ENCODE assay signal across 8 mouse cellular contexts in the genomic region with DNA sequence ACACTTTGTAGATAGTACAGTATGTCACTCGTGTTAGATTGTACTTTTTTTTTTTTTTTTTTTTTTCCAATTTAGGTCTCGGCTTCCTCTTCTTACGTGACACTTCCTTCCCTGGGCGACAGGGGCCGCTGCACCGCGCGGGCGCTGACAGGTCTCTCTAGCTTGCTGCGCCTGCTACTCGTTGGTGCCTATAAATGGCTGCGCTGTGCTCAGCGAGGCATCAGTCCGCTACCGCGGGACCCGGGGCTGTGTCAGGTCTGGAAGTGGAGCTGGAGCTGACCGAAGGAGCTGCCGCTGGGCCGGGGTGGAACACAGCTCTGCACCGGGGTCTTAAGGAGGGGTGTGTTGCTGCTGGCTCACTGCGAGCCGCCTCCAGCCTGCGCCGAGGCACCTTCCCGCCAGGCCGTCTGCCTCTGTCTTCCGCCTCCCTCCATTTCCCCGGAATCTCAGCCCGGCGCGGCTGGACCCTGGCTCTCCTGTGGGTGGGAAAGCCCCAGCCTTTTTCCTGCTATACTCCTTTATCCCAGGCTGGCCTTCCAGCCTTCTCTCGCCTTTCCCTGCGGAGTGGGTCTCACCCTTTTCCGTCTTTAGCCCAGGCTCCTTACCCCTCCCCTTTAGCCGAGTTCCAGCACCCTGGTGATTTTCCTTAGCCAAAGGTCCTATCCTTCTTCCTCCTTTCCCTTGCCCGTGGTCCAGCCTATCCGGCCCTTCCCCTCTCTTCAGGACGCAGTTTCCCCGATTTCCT. TPM values are rescaled to one million over a fixed set of nuclear protein-coding genes. Genes with fewer than 3 reads are reported as not detected.
DNase-seq lines count a peak whose midpoint lies in the region; ATAC-seq and TF ChIP-seq lines count a peak whose summit lies in the region.

A gene (plus strand): TSS at position 154 of the 745 bp plus-strand sequence.

- peak within 1 kb of the TSS; percentile 80 for H3K4me2 ChIP-seq in heart, embryonic 15.5 days
- peak within 1 kb of the TSS; percentile 99 for H3K4me2 ChIP-seq in liver, embryonic 14.5 days (ENCODE audit: low read depth)
- peak within 1 kb of the TSS; percentile 85 for H3K4me2 ChIP-seq in neural tube, embryonic 11.5 days (ENCODE audit: low read depth)
- peak within 1 kb of the TSS; percentile 68 for H3K4me2 ChIP-seq in stomach, postnatal 0 days (replicated peaks; ENCODE audit: low read depth)

- peak within 1 kb of the TSS; percentile 94 for H3K27ac ChIP-seq in forebrain, embryonic 10.5 days
- peak within 1 kb of the TSS; percentile 87 for H3K27ac ChIP-seq in heart, embryonic 15.5 days
- peak within 1 kb of the TSS; percentile 54 for H3K27ac ChIP-seq in liver, embryonic 14.5 days
- peak within 1 kb of the TSS; percentile 75 for H3K27ac ChIP-seq in neural tube, embryonic 11.5 days (ENCODE audit: low read depth, low read length)
- H3K27ac ChIP-seq in stomach, postnatal 0 days (replicated peaks) = peak within 1 kb of the TSS; percentile 91

- peaks cover 44% of the 10 kb centered on the region for H3K4me1 ChIP-seq in forebrain, embryonic 10.5 days
- H3K4me1 ChIP-seq in heart, embryonic 15.5 days (replicated peaks) = peaks cover 44% of the 10 kb centered on the region
- H3K4me1 ChIP-seq in liver, embryonic 14.5 days (replicated peaks; ENCODE audit: control insufficient read depth in 2 of 2, insufficient read depth in 2 of 2, low read length in 1 of 2) = peaks cover 33 to 39% of the 10 kb centered on the region in 2 experiments
- H3K4me1 ChIP-seq in neural tube, embryonic 11.5 days (ENCODE audit: control insufficient read depth, insufficient read depth, low read length) = peaks cover 33% of the 10 kb centered on the region
- peaks cover 13% of the 10 kb centered on the region; the same call in 1 of the 2 replicates for H3K4me1 ChIP-seq in stomach, postnatal 0 days (replicated peaks; ENCODE audit: control insufficient read depth, insufficient read depth)

- under 1% methylated on average over 40 of the region's 40 CpGs for WGBS in forebrain, embryonic 10.5 days
- under 1% methylated on average over 40 of the region's 40 CpGs for WGBS in heart, embryonic 15.5 days
- under 1% methylated on average over 40 of the region's 40 CpGs for WGBS in liver, embryonic 14.5 days (ENCODE audit: insufficient replicate concordance)
- WGBS in neural tube, embryonic 11.5 days = under 1% methylated on average over 40 of the region's 40 CpGs
- WGBS in stomach, postnatal 0 days = under 1% methylated on average over 40 of the region's 40 CpGs

- H3K27me3 ChIP-seq in forebrain, embryonic 10.5 days (ENCODE audit: poor library complexity, severe bottlenecking) = no peaks in the 10 kb centered on the region
- no peaks in the 10 kb centered on the region for H3K27me3 ChIP-seq in heart, embryonic 15.5 days
- H3K27me3 ChIP-seq in liver, embryonic 14.5 days (ENCODE audit: control insufficient read depth, insufficient read depth, low read length) = no peaks in the 10 kb centered on the region
- no peaks in the 10 kb centered on the region for H3K27me3 ChIP-seq in neural tube, embryonic 11.5 days (ENCODE audit: control insufficient read depth, insufficient read depth, low read length)
- no peaks in the 10 kb centered on the region for H3K27me3 ChIP-seq in stomach, postnatal 0 days (ENCODE audit: control insufficient read depth, insufficient read depth, low read length)

- TF ChIP-seq EP300 in liver, embryonic 14.5 days (IDR thresholded peaks at IDR 0.05; ENCODE audit: low read depth) = peak; percentile 49
- TF ChIP-seq EP300 in stomach, postnatal 0 days (optimal IDR thresholded peaks at IDR 0.05) = no peak

- H3K9me3 ChIP-seq in forebrain, embryonic 10.5 days = no peaks in the 10 kb centered on the region
- H3K9me3 ChIP-seq in heart, embryonic 15.5 days (replicated peaks) = no peaks in the 10 kb centered on the region
- no peaks in the 10 kb centered on the region for H3K9me3 ChIP-seq in liver, embryonic 14.5 days (ENCODE audit: control insufficient read depth, low read length)
- no peaks in the 10 kb centered on the region for H3K9me3 ChIP-seq in neural tube, embryonic 11.5 days (ENCODE audit: control insufficient read depth, low read length)
- H3K9me3 ChIP-seq in stomach, postnatal 0 days (ENCODE audit: control insufficient read depth, low read length) = no peaks in the 10 kb centered on the region

- H3K4me3 ChIP-seq in forebrain, embryonic 10.5 days = peak within 1 kb of the TSS; percentile 75
- peak within 1 kb of the TSS; percentile 84 for H3K4me3 ChIP-seq in heart, embryonic 15.5 days
- H3K4me3 ChIP-seq in liver, embryonic 14.5 days (ENCODE audit: insufficient read depth in 1 of 2, low read depth in 2 of 2, low read length in 2 of 2) = peak within 1 kb of the TSS; percentile 82 to 90
- H3K4me3 ChIP-seq in neural tube, embryonic 11.5 days (ENCODE audit: low read depth, low read length) = peak within 1 kb of the TSS; percentile 89
- H3K4me3 ChIP-seq in stomach, postnatal 0 days (ENCODE audit: low read depth, low read length) = peak within 1 kb of the TSS; percentile 97

- DNase-seq in c-Kit-negative CD71-positive TER-119-positive erythroid progenitor cells, embryonic 14.5 days (ENCODE audit: low read depth, low spot score) = peak; percentile 85
- peak; percentile 91 for DNase-seq in forebrain, embryonic 10.5 days (ENCODE audit: extremely low spot score, low spot score)
- peak; percentile 96 for DNase-seq in kidney, postnatal 25 days
- peak; percentile 80 to 82 (median 80) for DNase-seq in liver, embryonic 14.5 days (ENCODE audit: low read depth in 3 of 3, low spot score in 3 of 3)
- peak; percentile 92 for DNase-seq in neural tube, embryonic 11.5 days (ENCODE audit: low spot score)
- DNase-seq in stomach, postnatal 0 days (ENCODE audit: low spot score) = peak; percentile 93

- peak; percentile 97 for TF ChIP-seq CTCF in liver, embryonic 14.5 days (IDR thresholded peaks at IDR 0.05; ENCODE audit: low read depth)
- peak; percentile 95 for TF ChIP-seq CTCF in stomach, postnatal 0 days (IDR thresholded peaks at IDR 0.05; ENCODE audit: low read depth)

- peak within 1 kb of the TSS; percentile 92 for H3K9ac ChIP-seq in heart, embryonic 15.5 days
- H3K9ac ChIP-seq in liver, embryonic 14.5 days (replicated peaks) = peak within 1 kb of the TSS; percentile 90
- H3K9ac ChIP-seq in neural tube, embryonic 11.5 days (ENCODE audit: low read length) = peak within 1 kb of the TSS; percentile 95
- peak within 1 kb of the TSS; percentile 91 for H3K9ac ChIP-seq in stomach, postnatal 0 days (ENCODE audit: low read length)

- H3K36me3 ChIP-seq in forebrain, embryonic 10.5 days (replicated peaks) = peaks cover 5% of the 10 kb centered on the region
- no peaks in the 10 kb centered on the region for H3K36me3 ChIP-seq in heart, embryonic 15.5 days
- H3K36me3 ChIP-seq in liver, embryonic 14.5 days (replicated peaks; ENCODE audit: control insufficient read depth, insufficient read depth, low read depth) = no peaks in the 10 kb centered on the region
- H3K36me3 ChIP-seq in neural tube, embryonic 11.5 days (ENCODE audit: control insufficient read depth, insufficient read depth, low read length) = no peaks in the 10 kb centered on the region
- H3K36me3 ChIP-seq in stomach, postnatal 0 days (ENCODE audit: control insufficient read depth, insufficient read depth, low read length) = no peaks in the 10 kb centered on the region

- ATAC-seq in CD4-positive, CD25-positive, alpha-beta regulatory T cell, adult 4 months = peak; percentile 99
- ATAC-seq in heart, embryonic 15.5 days (replicated peaks; ENCODE audit: insufficient number of reproducible peaks, insufficient read depth, low FRiP score, low read depth) = peak; percentile 90
- peak; percentile 89 for ATAC-seq in liver, embryonic 14.5 days (ENCODE audit: insufficient read depth)
- ATAC-seq in neural tube, embryonic 11.5 days (ENCODE audit: insufficient read depth, low FRiP score, low TSS enrichment) = peak; percentile 86
- peak; percentile 94 for ATAC-seq in stomach, postnatal 0 days (ENCODE audit: low FRiP score, low TSS enrichment)

RNA-seq across cellular contexts. Expression of the gene that starts here (rescaled TPM):
- 10 to 100 TPM in 1 of 2 experiments, 1 to 10 TPM in 1; 9.9 to 19.4 TPM for polyA plus RNA-seq in CD4-positive, CD25-positive, alpha-beta regulatory T cell, adult 4 months (2017; shearing (Covaris generic))
- polyA plus RNA-seq in forebrain, embryonic 10.5 days (2016; fragmentation: Nextera tagmentation; extraction: Ambion mirVana) = 7.9 and 8.1 TPM in 2 replicates
- 6.6 and 8.2 TPM in 2 replicates for polyA plus RNA-seq in heart, embryonic 15.5 days (2015; fragmentation: Nextera tagmentation; extraction: Ambion mirVana)
- polyA plus RNA-seq in liver, embryonic 14.5 days (2012; rRNA removed) = 6.7 and 7.6 TPM in 2 replicates
- 2.1 and 2.3 TPM in 2 replicates for polyA plus RNA-seq in liver, embryonic 14.5 days (2014; fragmentation: Nextera tagmentation; extraction: Ambion mirVana)
- polyA plus RNA-seq in neural tube, embryonic 11.5 days (2014; fragmentation: Nextera tagmentation; extraction: Ambion mirVana) = 6.9 TPM in 2 replicates
- 6.0 and 7.1 TPM in 2 replicates for polyA plus RNA-seq in stomach, postnatal 0 days (2015; fragmentation: Nextera tagmentation; extraction: Ambion mirVana)

Comparison
In these comparisons a context has a peak if more than half of its experiments do, and no peak if none do; other contexts are left out.
1. Peak in every context shown above with its lines: DNase-seq, ATAC-seq, H3K4me3 ChIP-seq and H3K27ac ChIP-seq.